Mouse (Mus musculus) ovary, postnatal 36 days (tissue): ENCODE measurements at regions not wholly inside any gene's neighbourhood (a gene's known extent, or its start where the extent isn't known, plus 50 kb on each side); places are given as distances from the start of the nearest gene placed in this dataset.
"Not testable (repeated sequence)": the region's sequence is repeated elsewhere in the genome, so short reads cannot be mapped to it uniquely, and the experiment has no call there.

Source experiments
- DNase-seq: peaks from one replicate; pipeline ENCODE4 v3.0.0; 2022; ENCODE audit warnings: low spot score, mixed read lengths

DNA sequence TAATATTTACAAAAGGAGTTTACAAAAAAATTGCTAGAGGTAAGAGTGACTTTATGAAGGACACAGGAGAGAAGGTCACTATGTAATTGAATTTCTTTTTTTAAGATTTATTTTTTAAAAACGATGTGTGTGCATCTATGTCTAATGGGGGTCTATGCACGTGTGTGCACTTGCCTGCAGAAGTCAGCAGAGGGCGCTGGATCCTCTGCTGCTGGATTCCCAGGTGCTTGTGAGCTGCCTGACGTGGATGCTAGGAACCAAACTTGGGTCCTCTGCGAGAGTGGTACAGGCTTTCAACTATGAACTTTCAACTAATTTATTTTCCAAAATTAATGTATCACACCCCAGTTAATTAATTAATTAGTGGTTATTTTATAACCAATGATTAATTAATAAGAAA, 85.0 kb downstream of the Glrx3 start:
- DNase-seq: no peak

DNA sequence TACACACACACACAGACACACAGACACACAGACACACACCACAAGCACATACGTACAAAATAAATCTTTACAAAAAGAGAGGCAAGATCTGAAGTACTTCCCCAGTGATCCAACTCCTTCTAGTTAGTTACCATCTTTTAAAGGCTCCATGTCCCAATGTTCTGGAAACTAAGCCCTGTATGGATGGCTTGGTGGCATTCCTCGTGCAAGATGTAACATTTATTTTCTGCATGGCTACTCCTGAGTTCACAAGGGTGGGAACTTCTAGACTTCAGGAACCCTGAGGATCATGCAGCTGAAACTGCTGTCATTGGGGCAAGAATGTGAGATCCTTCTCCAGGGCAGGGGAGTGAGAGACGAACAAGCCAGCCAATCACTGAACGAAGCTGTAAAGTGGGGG, 96.1 kb downstream of the Glrx3 start:
- DNase-seq: no peak

DNA sequence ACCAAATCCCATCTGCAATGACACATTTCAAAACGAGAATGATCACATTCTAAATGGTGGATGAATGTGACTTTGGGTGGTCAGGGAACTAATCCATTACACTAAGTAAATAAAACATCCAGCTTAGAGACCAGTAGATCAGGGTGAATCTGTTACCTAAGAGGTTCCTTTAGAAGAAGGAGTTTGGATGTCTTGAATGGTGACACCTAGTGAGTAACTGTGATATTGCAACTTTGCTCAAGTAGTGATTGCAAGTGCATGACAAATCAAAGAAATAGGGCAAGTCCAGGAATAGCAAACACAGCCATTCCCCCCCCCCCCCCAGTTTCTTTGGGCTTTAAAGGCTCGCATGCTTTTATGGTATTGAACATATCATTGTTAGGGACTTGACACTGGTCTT, 112.6 kb downstream of the Glrx3 start:
- DNase-seq: no peak

DNA sequence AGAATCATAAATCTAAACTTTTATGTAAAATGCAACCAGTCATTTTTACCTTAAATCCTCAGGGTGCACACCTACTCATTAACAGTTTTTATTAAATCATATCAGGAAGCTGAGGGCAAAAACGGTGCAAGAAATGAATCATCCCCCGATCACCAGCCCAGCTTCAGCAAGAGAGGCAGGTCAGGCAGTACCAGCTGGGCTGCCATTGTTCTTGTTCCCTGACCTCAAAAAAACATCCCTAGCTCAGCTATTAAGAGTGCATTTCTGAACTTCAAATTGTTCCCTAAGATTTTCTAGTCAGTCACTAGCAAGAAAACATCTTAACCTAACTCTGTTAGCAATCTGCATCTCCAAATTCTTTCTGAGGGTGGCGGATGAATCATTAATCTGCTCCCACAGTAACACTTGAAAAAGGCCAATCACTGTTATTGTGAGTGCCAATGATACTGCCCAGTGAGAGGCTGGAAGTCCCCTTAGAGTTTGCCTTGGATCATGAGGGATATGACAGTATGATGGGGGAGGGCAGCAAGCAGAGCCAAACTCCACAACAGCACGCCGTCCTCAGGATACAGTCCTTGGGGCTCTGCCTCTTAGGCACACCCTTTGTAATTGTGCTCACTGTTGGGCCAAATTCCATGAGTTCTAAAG, 115.3 kb downstream of the Glrx3 start:
- no peak for DNase-seq

DNA sequence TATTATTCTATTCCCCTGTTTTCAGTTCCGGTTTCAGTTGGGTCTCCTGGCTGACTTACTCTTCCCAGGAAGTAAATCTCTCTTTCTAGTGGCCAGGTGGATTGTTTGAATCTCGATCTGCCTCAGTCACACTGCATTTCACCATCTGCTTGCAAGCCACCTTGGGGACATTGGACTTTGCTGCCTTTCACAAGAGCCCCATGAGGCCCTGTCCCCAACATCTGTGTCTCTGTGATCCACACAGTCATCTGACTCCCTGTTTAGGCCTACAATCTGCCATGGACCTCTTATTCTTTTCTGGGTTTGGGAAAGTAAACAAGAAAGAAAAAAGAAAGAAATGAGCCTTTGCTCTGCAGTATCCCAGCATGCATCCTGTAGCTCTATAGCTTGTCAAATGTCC, 118.1 kb downstream of the Glrx3 start:
- DNase-seq: no peak

DNA sequence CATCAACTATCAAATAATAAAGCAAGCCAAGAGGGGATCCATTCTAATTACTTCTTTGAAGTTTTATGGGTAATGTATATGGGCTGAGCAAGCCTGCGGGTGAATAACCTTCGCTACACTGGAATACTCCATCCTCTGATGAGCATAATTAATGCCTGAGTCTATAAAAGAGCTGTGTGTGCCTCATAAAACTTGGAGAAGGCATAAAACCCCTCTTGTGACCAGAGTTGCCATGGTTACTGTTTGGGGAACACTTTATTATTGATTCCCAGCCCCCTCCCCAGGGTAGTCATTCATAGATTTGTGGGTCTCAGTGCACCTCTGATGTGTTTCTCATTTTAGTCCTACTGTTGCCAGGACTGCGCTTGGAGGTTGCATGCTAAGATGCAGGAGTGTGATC, 120.0 kb downstream of the Glrx3 start:
- DNase-seq: no peak

DNA sequence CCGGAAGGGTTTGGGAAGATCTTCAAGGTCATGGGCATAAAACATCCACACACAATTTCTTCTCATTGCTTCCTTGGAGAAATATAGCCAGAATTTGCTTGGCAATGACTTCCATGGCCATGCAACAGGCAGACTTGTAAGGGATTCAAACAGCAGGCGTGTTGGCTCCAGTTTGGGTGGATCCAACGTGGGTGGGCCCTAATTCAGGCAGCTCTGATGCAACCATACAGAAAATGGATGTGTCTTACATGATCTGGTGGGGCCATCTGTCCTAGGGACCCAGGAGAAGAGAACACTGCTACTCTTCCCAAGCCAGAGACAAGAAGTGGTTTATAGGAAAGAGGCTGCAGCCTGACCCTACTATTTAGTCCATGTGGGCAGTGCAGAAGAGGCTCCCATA, 121.5 kb downstream of the Glrx3 start:
- DNase-seq: no peak

DNA sequence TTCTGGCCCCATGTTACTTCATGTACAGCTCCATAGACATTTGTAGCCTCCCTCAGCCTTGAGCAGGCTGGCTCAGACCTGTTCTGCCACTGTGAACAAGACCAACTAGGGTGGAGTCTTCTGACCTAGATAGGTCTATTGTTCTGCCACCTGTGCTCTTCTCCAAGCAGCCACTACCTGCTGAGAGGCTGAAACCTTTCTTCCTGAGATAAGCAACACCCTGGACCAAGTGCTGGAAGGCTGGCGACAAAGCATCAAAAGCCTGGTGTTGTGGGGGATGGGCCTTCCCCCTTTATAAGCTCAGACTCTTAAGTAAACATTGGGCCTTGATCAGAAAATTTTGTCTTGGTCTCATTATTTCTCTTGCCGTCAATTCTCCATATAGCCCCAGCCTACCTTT, 132.8 kb downstream of the Glrx3 start:
- DNase-seq: no peak

DNA sequence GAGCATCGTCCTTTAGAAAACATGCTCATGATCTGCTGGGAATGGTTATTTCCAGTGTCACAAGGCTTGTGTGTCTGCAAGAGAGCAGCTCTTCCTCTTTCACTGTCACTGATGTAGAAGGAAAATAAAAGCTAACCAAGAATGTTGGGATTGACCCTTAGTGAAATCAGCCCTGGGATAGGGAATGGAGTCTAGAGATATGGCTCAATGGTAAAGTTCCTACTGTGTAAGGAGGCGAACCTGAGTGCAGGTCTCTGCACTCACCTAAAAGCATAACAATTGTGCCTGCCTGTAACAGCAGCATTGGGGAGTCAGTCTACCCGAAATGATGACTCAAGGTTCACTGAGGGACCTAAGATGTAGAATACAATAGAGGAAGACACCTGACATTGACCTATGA, 138.1 kb downstream of the Glrx3 start:
- no peak for DNase-seq

DNA sequence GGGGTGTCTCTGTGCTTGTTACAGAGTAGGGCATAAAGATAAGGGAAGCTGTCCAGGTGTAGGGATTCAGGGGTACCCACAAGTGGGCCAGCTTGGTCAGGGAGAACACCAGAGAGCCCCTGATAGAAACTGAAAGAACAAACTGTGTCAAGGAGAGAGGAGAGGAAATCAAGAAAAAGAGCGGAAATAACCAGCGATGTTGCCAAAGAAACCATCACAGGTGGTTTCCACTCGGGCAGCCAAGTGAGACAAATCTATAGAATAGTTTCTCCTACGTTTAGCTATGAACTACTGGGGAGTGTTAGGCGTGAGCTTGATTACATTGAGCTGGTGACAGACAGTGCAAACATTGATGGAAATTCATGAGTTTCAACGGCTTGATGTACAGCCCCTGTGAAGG, 138.8 kb downstream of the Glrx3 start:
- DNase-seq: no peak

DNA sequence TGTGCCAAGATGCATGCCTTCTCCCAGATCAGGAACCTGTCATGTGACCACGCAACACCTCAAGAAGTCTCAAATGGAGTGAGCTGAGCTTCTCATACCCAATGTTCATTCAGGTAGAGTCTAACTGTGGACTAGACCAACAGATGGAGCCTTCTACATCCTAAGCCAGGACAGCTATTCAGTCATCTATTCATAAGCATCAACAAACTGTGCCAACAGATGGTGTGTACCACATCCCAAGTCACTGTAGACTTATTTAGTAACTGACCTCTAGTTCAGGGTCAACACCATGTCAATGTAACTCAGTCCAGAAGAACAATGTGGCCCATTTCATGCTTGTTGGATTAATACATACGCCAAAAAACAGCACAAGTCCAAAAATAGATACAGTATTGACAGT, 146.1 kb downstream of the Glrx3 start:
- no peak for DNase-seq

DNA sequence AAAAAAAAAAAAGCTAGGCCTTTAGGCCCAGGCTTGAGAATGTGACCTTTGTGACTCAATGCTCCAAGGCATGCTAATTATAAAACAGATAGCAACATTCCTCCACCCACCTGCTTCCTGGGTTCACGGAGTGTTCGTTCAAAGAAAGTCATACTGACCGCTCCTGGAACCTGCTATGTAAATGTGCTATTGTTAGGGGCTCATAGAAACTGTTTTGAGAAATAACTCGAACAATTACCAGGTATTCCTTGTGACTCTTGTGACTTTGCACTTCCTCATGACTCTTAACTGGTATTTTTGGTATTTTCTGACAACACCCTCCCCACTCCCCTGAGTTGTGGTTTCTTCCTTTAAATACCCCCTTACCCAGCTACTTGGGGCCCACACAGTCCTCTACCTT, 147.5 kb downstream of the Glrx3 start:
- not testable (repeated sequence) for DNase-seq

DNA sequence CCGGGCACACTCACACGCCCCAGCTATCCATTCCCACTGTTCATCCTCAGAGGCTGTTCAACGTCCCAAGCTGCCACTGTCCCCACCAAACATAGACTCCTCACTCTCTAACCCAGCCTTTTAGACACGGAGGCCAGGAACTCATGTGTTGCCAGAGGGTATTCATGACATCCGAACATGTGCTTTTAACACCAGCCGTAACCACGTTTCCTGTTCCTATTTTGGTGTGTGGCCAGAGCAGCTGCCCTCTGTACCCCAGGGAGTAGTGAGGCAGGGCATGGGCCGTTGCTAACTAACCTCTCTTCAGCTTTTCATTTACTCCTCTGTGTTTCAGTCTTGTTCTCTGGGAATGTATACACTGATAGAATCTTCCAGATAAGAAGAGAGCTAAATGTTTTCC, 156.2 kb downstream of the Glrx3 start:
- DNase-seq: no peak

DNA sequence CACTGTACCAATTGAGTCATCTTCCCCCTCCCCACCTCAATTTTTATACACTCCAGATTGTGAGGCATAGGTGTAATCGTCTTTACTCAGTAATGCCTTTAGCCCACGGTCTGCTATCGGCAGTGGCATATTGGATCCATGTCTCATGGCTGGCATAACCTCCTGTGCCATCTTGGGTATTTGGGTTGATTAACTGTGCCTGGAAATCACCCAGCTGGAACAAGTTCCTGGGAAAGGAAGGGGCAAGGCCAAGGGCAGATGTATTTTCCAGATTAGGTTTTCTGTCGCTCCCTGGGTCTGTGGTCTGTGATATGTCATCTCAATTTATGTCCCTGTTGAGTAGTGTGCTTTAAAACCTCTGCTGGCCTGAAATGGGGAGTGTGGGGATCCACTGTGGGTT, 158.2 kb downstream of the Glrx3 start:
- no peak for DNase-seq

DNA sequence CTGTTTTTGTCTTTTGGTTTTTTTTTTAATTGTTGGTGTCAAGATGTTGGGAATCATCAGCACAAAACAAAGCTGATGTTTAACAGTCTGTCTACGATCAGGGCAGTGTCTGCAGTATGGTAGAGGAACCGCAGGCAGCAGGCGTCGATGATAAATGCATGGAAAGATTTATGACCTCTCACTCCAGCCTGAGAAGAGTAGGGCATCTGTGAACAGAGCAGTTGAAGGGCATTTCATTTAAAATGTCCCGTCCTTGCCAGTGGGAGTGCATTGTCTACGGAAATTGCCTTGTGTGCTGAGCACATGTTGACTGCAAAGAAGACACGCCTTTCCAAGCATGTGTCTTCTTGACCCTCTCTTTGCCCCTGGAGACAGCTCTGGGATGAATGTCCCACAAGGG, 158.7 kb downstream of the Glrx3 start:
- DNase-seq: no peak

DNA sequence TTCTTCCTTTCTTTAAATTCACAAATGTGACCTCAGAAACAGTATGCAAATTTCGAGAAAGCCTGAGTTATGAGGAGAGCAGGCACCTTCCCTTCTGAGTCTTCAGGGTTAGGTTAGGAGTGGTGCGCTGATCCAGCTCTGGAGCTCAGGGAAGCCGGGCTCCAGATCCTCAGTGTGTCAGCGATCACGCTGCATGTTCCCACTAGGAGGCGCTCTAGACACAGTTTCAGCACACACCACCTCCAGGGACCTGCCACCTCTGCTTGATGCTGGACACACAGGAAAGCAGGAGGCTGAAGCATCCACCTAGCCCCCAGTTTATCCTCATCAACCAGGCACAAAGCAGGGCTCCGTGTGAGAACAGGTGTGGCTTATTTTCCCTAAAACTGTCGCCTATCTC, 165.6 kb downstream of the Glrx3 start:
- DNase-seq: peak; percentile 46

DNA sequence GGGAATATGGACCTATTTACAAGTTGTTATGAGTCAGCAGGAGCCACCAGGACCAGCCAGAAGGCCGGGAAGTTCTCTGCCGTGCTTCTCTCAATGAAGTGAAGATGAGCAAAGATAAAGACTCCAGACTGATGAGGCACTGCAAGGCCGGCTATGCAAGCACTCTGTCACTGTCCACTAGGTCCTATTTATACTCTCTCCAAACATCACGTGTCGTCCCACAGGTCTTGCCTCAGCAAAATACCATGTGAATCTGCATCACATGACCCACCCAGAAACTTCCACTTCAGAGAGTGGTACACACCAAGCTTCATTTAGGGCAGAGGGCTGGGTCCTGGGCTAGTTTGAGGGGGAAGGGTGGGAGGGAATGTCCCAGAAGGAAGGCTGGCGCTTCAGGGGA, 172.3 kb downstream of the Glrx3 start:
- no peak for DNase-seq

DNA sequence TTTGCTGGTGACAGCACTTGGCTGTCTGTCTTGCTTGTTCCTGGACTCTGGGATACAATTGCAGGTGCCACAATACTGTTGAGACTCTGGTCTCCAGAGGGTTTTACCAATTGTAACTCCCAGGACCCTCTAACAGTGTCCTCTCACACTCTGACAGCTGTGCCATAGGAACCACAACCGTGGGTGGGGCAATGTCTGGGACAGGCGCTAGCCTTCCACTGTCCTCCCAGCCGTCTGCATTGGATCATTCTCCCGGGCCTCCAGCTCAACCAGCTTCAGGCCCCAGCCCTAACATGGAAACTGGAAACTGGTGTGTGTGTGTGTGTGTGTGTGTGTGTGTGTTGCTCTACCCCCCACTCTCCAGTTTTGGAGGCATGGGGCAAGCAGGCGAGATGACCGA, 173.9 kb downstream of the Glrx3 start:
- no peak for DNase-seq

DNA sequence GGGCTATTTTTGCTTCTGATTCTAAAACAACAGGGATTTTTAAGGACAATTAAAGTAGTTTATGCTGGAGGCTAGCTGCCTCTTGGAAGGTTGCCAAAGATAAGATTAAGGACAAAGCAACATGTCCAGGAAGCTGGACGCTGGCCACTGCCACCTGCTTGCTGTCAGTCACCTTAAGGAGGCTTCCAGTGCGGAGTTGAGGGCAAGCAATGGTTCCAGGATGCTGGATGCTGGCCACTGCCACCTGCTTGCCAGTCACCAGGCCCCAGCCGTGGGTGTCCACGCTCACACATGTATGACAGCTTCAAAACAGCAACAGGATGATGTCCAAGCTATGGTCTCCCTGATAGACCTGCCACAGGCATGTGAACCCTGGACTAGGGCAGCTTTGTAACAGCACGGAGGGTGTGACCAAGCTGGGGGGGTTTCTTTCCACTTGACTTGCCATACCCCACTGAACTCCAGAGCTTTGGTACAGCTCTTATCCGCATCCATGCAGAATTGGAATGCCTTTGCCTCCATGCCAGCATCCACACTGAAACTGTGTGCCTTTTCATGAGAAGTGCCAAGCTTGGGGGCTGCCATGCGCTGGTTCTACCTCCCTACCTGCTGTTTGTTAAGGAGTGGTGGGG, 174.6 kb downstream of the Glrx3 start:
- peak; percentile 13 for DNase-seq

DNA sequence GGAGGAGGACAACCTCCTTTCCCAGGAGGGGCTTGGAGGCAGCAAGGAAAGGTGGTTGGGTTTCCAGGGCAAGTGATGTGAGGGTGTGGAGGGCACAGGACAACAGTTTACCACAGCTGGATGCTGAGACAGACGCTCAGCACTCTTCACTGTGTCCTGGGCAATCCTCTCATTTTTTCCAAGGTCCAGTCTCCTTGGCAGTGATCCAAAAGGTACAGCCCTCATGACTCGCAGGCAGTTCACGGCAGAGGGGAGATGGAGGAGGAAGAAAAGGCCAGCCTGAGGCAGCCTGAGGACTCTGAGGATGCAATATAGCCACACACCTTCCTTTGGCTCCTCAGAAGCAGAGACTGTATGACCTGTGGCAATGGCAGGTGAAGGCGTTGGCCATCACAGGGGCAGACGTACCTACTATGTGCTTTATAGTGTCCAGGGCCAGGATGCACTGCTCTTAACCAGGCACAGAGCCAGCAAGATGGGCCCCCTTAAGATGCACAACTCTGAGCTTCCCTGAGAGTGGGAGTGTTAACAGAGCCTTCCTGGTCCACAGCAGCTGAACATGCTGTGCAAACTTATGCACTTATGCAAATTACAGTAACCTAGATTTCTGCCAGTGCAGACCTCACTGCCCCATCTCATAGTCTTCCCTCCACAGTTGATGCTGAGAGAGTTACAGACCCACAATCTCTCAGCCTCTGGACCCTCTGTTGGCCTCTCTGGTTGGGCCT, 181.2 kb downstream of the Glrx3 start:
- no peak for DNase-seq

DNA sequence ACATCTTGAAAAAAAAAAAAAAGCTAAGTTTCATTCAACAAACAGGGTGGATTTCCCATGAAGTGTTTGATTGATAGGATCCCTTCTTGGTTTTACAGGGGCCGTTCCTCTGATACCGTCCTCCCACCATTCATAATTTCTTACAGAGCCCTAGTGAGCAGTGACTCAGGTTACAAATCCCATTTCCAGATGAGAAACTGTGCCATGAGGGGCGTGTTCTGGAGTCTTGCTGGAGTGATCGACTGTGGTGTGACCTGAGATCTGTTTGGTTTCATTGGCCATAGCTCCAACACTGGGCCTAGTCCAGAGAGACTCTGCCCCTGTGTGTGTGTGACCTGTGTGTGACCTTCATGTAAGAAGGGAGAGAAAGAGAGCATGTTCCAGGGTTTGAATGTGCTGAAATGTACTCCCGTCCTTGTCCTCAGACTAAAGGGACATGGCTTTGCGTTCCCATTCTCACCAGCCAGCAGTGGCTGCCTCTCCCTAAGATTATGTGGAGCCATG, 181.9 kb downstream of the Glrx3 start:
- DNase-seq: no peak

DNA sequence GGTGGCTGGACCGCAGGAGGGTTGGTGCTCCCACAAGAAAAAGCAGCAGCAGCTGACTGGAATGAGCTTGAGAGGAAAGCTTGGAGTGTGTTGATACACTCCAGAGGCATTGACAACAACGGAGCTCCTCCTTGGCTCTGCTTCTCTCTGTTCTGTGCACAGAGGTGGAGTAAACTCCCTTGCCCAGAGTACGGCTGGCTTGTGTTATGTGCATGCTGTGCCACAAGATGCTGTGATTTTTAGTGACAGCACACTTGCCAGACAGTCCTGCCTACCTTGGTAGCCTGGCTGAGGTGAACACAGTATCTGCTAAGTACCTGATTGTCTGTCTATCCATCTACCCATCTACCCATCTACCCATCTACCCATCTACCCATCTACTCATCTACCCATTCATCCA, 190.9 kb downstream of the Glrx3 start:
- no peak for DNase-seq

DNA sequence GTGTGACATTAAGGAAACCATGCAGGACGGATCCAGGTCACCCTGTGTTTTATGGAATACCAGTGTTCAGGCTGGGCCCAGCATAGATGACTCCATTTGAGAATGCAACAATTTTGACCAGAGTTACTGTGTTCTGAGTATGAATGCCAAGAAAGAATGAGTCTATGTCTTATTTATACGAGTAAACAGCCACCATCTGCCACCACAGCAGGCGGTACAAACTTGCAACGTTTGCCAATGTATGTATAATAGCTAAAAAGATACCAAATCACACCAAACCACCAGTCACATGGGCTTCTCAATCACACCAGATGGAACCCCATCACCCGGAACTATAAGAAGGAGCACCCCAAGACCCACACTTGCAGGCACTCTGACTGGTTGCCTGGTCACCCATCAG, 192.1 kb downstream of the Glrx3 start:
- no peak for DNase-seq

DNA sequence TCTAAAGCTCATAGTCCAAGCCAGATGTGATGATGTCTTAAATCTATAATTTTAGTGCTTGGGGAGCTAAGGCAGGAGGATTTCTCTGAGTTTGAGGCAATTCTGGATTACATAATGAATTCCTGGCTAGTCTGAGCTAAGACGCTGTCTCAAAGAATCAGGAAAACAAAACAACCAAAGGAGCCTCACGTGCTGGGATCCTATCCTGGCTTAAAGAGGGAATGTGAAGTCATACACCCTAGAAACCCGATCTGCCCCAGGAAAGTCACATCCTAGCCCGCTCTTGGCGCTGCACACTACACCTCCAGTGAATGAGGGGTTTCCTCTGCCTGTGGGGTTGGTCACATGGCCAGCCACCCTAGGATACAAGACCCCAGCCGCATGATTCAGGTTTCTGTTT, 211.2 kb downstream of the Glrx3 start:
- DNase-seq: no peak
